Mouse (Mus musculus) kidney, postnatal 0 days (tissue): ENCODE data around the gene Kcnab2. TPM values are rescaled to one million over a fixed set of nuclear protein-coding genes. Genes with fewer than 3 reads are reported as not detected.

Experiments
- ATAC-seq: fragments of 200-750 bp; cut with Nextera tagmentation; replicated peaks from 2 replicates; pipeline ENCODE4 v1.8.0; 2017; ENCODE audit warnings: low read depth, moderate number of reproducible peaks, moderate TSS enrichment, moderate library complexity; ENCODE audit not compliant: low FRiP score
- DNase-seq: peaks from one replicate; pipeline ENCODE4 v3.0.0-alpha.2; 2016; ENCODE audit warnings: low spot score
- H3K27ac ChIP-seq: fragments of 300-500 bp; sonication (generic); 2 replicates; pipeline ENCODE4 v1.5.1; 2014; ENCODE audit warnings: mild to moderate bottlenecking
- H3K27me3 ChIP-seq: fragments of 300-500 bp; sonication (generic); 2 replicates; pipeline ENCODE4 v1.6.1; 2014; ENCODE audit warnings: low read length, mixed read lengths; ENCODE audit not compliant: insufficient read depth
- H3K36me3 ChIP-seq: fragments of 300-500 bp; sonication (generic); 2 replicates; pipeline ENCODE4 v1.6.1; 2014; ENCODE audit warnings: low read length, mixed read lengths; ENCODE audit not compliant: insufficient read depth
- H3K4me1 ChIP-seq: fragments of 300-500 bp; sonication (generic); replicated peaks from 2 replicates; pipeline ENCODE4 v1.6.1; 2014; ENCODE audit warnings: antibody characterized with exemption, low read length, mixed read lengths; ENCODE audit not compliant: insufficient read depth
- H3K4me2 ChIP-seq: fragments of 300-500 bp; sonication (generic); 2 replicates; pipeline ENCODE4 v1.6.1; 2014; ENCODE audit warnings: mild to moderate bottlenecking, low read length, moderate library complexity, mixed read lengths
- H3K4me3 ChIP-seq: fragments of 300-500 bp; sonication (generic); replicated peaks from 2 replicates; pipeline ENCODE4 v1.5.1; 2014; ENCODE audit warnings: low read depth, low read length
- H3K9ac ChIP-seq: fragments of 300-500 bp; sonication (generic); 2 replicates; pipeline ENCODE4 v1.6.1; 2014; ENCODE audit warnings: low read depth, low read length
- H3K9me3 ChIP-seq: fragments of 300-500 bp; sonication (generic); replicated peaks from 2 replicates; pipeline ENCODE4 v1.6.1; 2016; ENCODE audit warnings: low read length, inconsistent platforms, mixed read lengths
- CTCF ChIP-seq: IDR thresholded peaks from 2 replicates; pipeline ENCODE4 v1.5.1; 2016; ENCODE audit warnings: antibody characterized with exemption, low read depth, mild to moderate bottlenecking, moderate library complexity
- WGBS: fragments of 180-500 bp; shearing (Covaris S2); extraction: QIAGEN DNeasy Blood & Tissue Kit; methylation state at CpG from one replicate; pipeline ENCODE4 v1.1.7; 2014; 5-methylcytosine and 5-hydroxymethylcytosine counted together
- polyA plus RNA-seq: library from polyadenylated mRNA; unstranded; fragments of >200 nt; fragmentation: Nextera tagmentation; extraction: Ambion mirVana; gene quantifications from 2 replicates; pipeline ENCODE4 v1.2.1, GENCODE M21; 2015

Kcnab2 gene
- polyA plus RNA-seq, 1 experiment from 2014 or later: 3.1 TPM

- ATAC-seq: no peak
- DNase-seq: no peak
- Histone ChIP-seq H3K27ac (no peak overlapping the region), H3K4me2 (no peak overlapping the region), H3K36me3 (no peaks in the 10 kb centered on the region), H3K9me3 (no peaks in the 10 kb centered on the region), H3K9ac (no peak overlapping the region), H3K4me1 (no peaks in the 10 kb centered on the region), H3K4me3 (no peak overlapping the region), H3K27me3 (no peaks in the 10 kb centered on the region; the same call in 1 of the 2 replicates)
- TF ChIP-seq CTCF: no peak
- WGBS: 66% methylated on average over 3 of the region's 3 CpGs
Observed at GRCm38 (mm10) chr4:152412524-152413080, 65.1 kb downstream of the Kcnab2 start.

GRCm38 (mm10) chr4:152410961-152411360 is 66.7 kb downstream of the Kcnab2 start:
- Histone ChIP-seq H3K27ac (no peak overlapping the region), H3K4me1 (no peaks in the 10 kb centered on the region), H3K4me3 (no peak overlapping the region), H3K27me3 (no peaks in the 10 kb centered on the region), H3K4me2 (no peak overlapping the region), H3K36me3 (no peaks in the 10 kb centered on the region), H3K9ac (no peak overlapping the region), H3K9me3 (no peaks in the 10 kb centered on the region)
- WGBS: 45% methylated on average over 13 of the region's 13 CpGs
- TF ChIP-seq CTCF: no peak
- DNase-seq (no peak), ATAC-seq (no peak)

GRCm38 (mm10) chr4:152406531-152406930 is 71.1 kb downstream of the Kcnab2 start:
- H3K4me1 ChIP-seq: no peaks in the 10 kb centered on the region
- no peak overlapping the region for H3K4me3 ChIP-seq
- no peaks in the 10 kb centered on the region for H3K27me3 ChIP-seq
- ATAC-seq (no peak), DNase-seq (no peak)
- no peak for TF ChIP-seq CTCF
- 87% methylated on average over 8 of the region's 8 CpGs for WGBS
- no peaks in the 10 kb centered on the region for H3K9me3 ChIP-seq
- no peak overlapping the region for H3K9ac ChIP-seq
- H3K4me2 ChIP-seq: no peak overlapping the region
- H3K36me3 ChIP-seq: no peaks in the 10 kb centered on the region
- H3K27ac ChIP-seq: no peak overlapping the region

GRCm38 (mm10) chr4:152405671-152406201 is 71.9 kb downstream of the Kcnab2 start:
- Histone ChIP-seq H3K4me1 (no peaks in the 10 kb centered on the region), H3K4me2 (no peak overlapping the region), H3K9me3 (no peaks in the 10 kb centered on the region), H3K9ac (no peak overlapping the region), H3K27me3 (no peaks in the 10 kb centered on the region), H3K4me3 (no peak overlapping the region), H3K27ac (no peak overlapping the region), H3K36me3 (no peaks in the 10 kb centered on the region)
- WGBS: 75% methylated on average over 7 of the region's 7 CpGs
- DNase-seq (no peak), ATAC-seq (no peak)
- TF ChIP-seq CTCF: no peak

- TF ChIP-seq CTCF: no peak
- no peak for DNase-seq
Observed at GRCm38 (mm10) chr4:152405143-152405542, 72.5 kb downstream of the Kcnab2 start.

GRCm38 (mm10) chr4:152398926-152399325 is 78.7 kb downstream of the Kcnab2 start:
- no peak overlapping the region for H3K4me3 ChIP-seq
- no peaks in the 10 kb centered on the region for H3K36me3 ChIP-seq
- DNase-seq (no peak), ATAC-seq (no peak)
- TF ChIP-seq CTCF: no peak
- H3K9ac ChIP-seq: no peak overlapping the region
- H3K9me3 ChIP-seq: no peaks in the 10 kb centered on the region
- H3K27me3 ChIP-seq: no peaks in the 10 kb centered on the region
- no peaks in the 10 kb centered on the region for H3K4me1 ChIP-seq
- 70% methylated on average over 3 of the region's 3 CpGs for WGBS
- H3K4me2 ChIP-seq: no peak overlapping the region
- H3K27ac ChIP-seq: no peak overlapping the region

More at GRCm38 (mm10) chr4:152405143-152405542, 72.5 kb downstream of the Kcnab2 start:
- Histone ChIP-seq H3K27ac (no peak overlapping the region), H3K36me3 (no peaks in the 10 kb centered on the region), H3K4me2 (no peak overlapping the region), H3K27me3 (no peaks in the 10 kb centered on the region), H3K9me3 (no peaks in the 10 kb centered on the region), H3K9ac (no peak overlapping the region), H3K4me3 (no peak overlapping the region), H3K4me1 (no peaks in the 10 kb centered on the region)
- 72% methylated on average over 6 of the region's 6 CpGs for WGBS
- ATAC-seq: no peak

- no peak overlapping the region for H3K27ac ChIP-seq
- H3K36me3 ChIP-seq: no peaks in the 10 kb centered on the region
- no peak for TF ChIP-seq CTCF
- H3K27me3 ChIP-seq: no peaks in the 10 kb centered on the region
- ATAC-seq (no peak), DNase-seq (no peak)
- 87% methylated on average over 17 of the region's 17 CpGs for WGBS
- no peak overlapping the region for H3K9ac ChIP-seq
- H3K4me3 ChIP-seq: no peak overlapping the region
- H3K4me1 ChIP-seq: no peaks in the 10 kb centered on the region
- no peaks in the 10 kb centered on the region for H3K9me3 ChIP-seq
- no peak overlapping the region for H3K4me2 ChIP-seq
Observed at GRCm38 (mm10) chr4:152392627-152393026, 85.0 kb downstream of the Kcnab2 start.
